In genomic region chr1:23792737-23793533, GRCm38 (mm10) we compare ENCODE assay signal across 9 mouse cellular contexts. TPM values are rescaled to one million over a fixed set of nuclear protein-coding genes. Genes with fewer than 3 reads are reported as not detected.
DNase-seq lines count a peak whose midpoint lies in the region; ATAC-seq and TF ChIP-seq lines count a peak whose summit lies in the region.
"Had no signal": no experiment of that assay in that cellular context is flagged by ENCODE, and none has a peak within 500 bp of the region (broad histone marks: within the 10 kb centered on the region; RNA-seq: fewer than 3 reads in every experiment).

No protein-coding gene starts in this region.

- no peaks in the 10 kb centered on the region for H3K4me1 ChIP-seq in kidney, postnatal 0 days (replicated peaks; ENCODE audit: insufficient read depth, low read length)
- H3K4me1 ChIP-seq in liver, embryonic 14.5 days (replicated peaks; ENCODE audit: control insufficient read depth in 2 of 2, insufficient read depth in 2 of 2, low read length in 1 of 2): no peaks in the 10 kb centered on the region
- H3K4me1 ChIP-seq in neural tube, embryonic 14.5 days (ENCODE audit: control insufficient read depth, insufficient read depth, low read length): no peaks in the 10 kb centered on the region
- no peaks in the 10 kb centered on the region for H3K4me1 ChIP-seq in stomach, postnatal 0 days (replicated peaks; ENCODE audit: control insufficient read depth, insufficient read depth)

- no peak overlapping the region for H3K27ac ChIP-seq in kidney, postnatal 0 days
- no peak overlapping the region for H3K27ac ChIP-seq in liver, embryonic 14.5 days
- no peak overlapping the region for H3K27ac ChIP-seq in neural tube, embryonic 14.5 days (ENCODE audit: low read depth, low read length)
- H3K27ac ChIP-seq in stomach, postnatal 0 days (replicated peaks): no peak overlapping the region

- H3K36me3 ChIP-seq in kidney, postnatal 0 days (ENCODE audit: insufficient read depth, low read length): no peaks in the 10 kb centered on the region
- no peaks in the 10 kb centered on the region for H3K36me3 ChIP-seq in liver, embryonic 14.5 days (replicated peaks; ENCODE audit: control insufficient read depth, insufficient read depth, low read depth)
- H3K36me3 ChIP-seq in neural tube, embryonic 14.5 days (ENCODE audit: control insufficient read depth, insufficient read depth, low read length): no peaks in the 10 kb centered on the region
- no peaks in the 10 kb centered on the region for H3K36me3 ChIP-seq in stomach, postnatal 0 days (ENCODE audit: control insufficient read depth, insufficient read depth, low read length)

- no peak overlapping the region for H3K9ac ChIP-seq in kidney, postnatal 0 days (ENCODE audit: low read depth, low read length)
- H3K9ac ChIP-seq in liver, embryonic 14.5 days (replicated peaks): no peak overlapping the region
- H3K9ac ChIP-seq in neural tube, embryonic 14.5 days (replicated peaks; ENCODE audit: low read depth, low read length): no peak overlapping the region
- H3K9ac ChIP-seq in stomach, postnatal 0 days (ENCODE audit: low read length): no peak overlapping the region

- WGBS in kidney, postnatal 0 days: 48% methylated on average over 11 of the region's 11 CpGs
- 37% methylated on average over 11 of the region's 11 CpGs for WGBS in liver, embryonic 14.5 days (ENCODE audit: insufficient replicate concordance)
- 52% methylated on average over 11 of the region's 11 CpGs for WGBS in neural tube, embryonic 14.5 days
- WGBS in stomach, postnatal 0 days: 45% methylated on average over 11 of the region's 11 CpGs

- DNase-seq in A20 (ENCODE audit: low read depth, low spot score): peak; percentile 81
- DNase-seq in adrenal gland, adult 8-10 months: peak; percentile 20
- peak; percentile 83 for DNase-seq in embryo, embryonic 11 days
- DNase-seq in gastrocnemius, postnatal 4 days (ENCODE audit: low spot score in 2 of 2): peak; percentile 44 to 63
- peak; percentile 88 for DNase-seq in kidney, postnatal 0 days (ENCODE audit: low spot score)
- DNase-seq in liver, embryonic 14.5 days (ENCODE audit: low read depth in 3 of 3, low spot score in 3 of 3): peak; percentile 7 to 14 (median 7)
- DNase-seq in stomach, postnatal 0 days (ENCODE audit: low spot score): peak; percentile 77

- no peaks in the 10 kb centered on the region for H3K27me3 ChIP-seq in kidney, postnatal 0 days (ENCODE audit: insufficient read depth, low read length)
- no peaks in the 10 kb centered on the region for H3K27me3 ChIP-seq in liver, embryonic 14.5 days (ENCODE audit: control insufficient read depth, insufficient read depth, low read length)
- no peaks in the 10 kb centered on the region for H3K27me3 ChIP-seq in neural tube, embryonic 14.5 days (ENCODE audit: control insufficient read depth, insufficient read depth, low read length)
- H3K27me3 ChIP-seq in stomach, postnatal 0 days (ENCODE audit: control insufficient read depth, insufficient read depth, low read length): no peaks in the 10 kb centered on the region

- no peak overlapping the region for H3K4me3 ChIP-seq in kidney, postnatal 0 days (replicated peaks; ENCODE audit: low read depth, low read length)
- H3K4me3 ChIP-seq in liver, embryonic 14.5 days (ENCODE audit: insufficient read depth in 1 of 2, low read depth in 2 of 2, low read length in 2 of 2): no peak overlapping the region
- H3K4me3 ChIP-seq in neural tube, embryonic 14.5 days (ENCODE audit: low read depth, low read length): no peak overlapping the region
- no peak overlapping the region for H3K4me3 ChIP-seq in stomach, postnatal 0 days (ENCODE audit: low read depth, low read length)
- H3K4me3 ChIP-seq: erythroblast, embryonic 14.5 days had no signal

- H3K9me3 ChIP-seq in kidney, postnatal 0 days (replicated peaks; ENCODE audit: low read length): no peaks in the 10 kb centered on the region
- no peaks in the 10 kb centered on the region for H3K9me3 ChIP-seq in liver, embryonic 14.5 days (ENCODE audit: control insufficient read depth, low read length)
- H3K9me3 ChIP-seq in neural tube, embryonic 14.5 days (ENCODE audit: control insufficient read depth, low read length): no peaks in the 10 kb centered on the region
- no peaks in the 10 kb centered on the region for H3K9me3 ChIP-seq in stomach, postnatal 0 days (ENCODE audit: control insufficient read depth, low read length)

- H3K4me2 ChIP-seq in kidney, postnatal 0 days (ENCODE audit: low read length): no peak overlapping the region
- H3K4me2 ChIP-seq in liver, embryonic 14.5 days (ENCODE audit: low read depth): no peak overlapping the region
- H3K4me2 ChIP-seq in neural tube, embryonic 14.5 days (ENCODE audit: low read depth, low read length): no peak overlapping the region
- no peak overlapping the region for H3K4me2 ChIP-seq in stomach, postnatal 0 days (replicated peaks; ENCODE audit: low read depth)

- TF ChIP-seq EP300 in liver, embryonic 14.5 days (IDR thresholded peaks at IDR 0.05; ENCODE audit: low read depth): no peak
- no peak for TF ChIP-seq EP300 in stomach, postnatal 0 days (optimal IDR thresholded peaks at IDR 0.05)

- peak; percentile 96 for TF ChIP-seq CTCF in kidney, postnatal 0 days (IDR thresholded peaks at IDR 0.05; ENCODE audit: low read depth)
- peak; percentile 85 for TF ChIP-seq CTCF in liver, embryonic 14.5 days (IDR thresholded peaks at IDR 0.05; ENCODE audit: low read depth)
- TF ChIP-seq CTCF in stomach, postnatal 0 days (IDR thresholded peaks at IDR 0.05; ENCODE audit: low read depth): peak; percentile 93

- peak; percentile 80 for ATAC-seq in kidney, postnatal 0 days (replicated peaks; ENCODE audit: low FRiP score, low read depth)
- no peak for ATAC-seq in liver, embryonic 14.5 days (ENCODE audit: insufficient read depth)
- ATAC-seq in neural tube, embryonic 14.5 days (ENCODE audit: low read depth): peak; percentile 66; the same call in 1 of the 2 replicates
- ATAC-seq in stomach, postnatal 0 days (ENCODE audit: low FRiP score, low TSS enrichment): 0 out of 2 replicates have a peak, but pooled peaks have one; percentile 42

RNA-seq across cellular contexts. Expression of gene B3gat2, which starts 31.4 kb away (rescaled TPM):
- total RNA-seq in adrenal gland, adult 8-10 months (2022): not detected
- total RNA-seq in gastrocnemius, postnatal 4 days (2021): not detected
- 13.1 and 14.4 TPM in 2 replicates for polyA plus RNA-seq in kidney, postnatal 0 days (2015; fragmentation: Nextera tagmentation; extraction: Ambion mirVana)
- polyA plus RNA-seq in liver, embryonic 14.5 days (2012; rRNA removed): 0.02 and 0.03 TPM in 2 replicates
- polyA plus RNA-seq in liver, embryonic 14.5 days (2014; fragmentation: Nextera tagmentation; extraction: Ambion mirVana): 0.11 and 0.25 TPM in 2 replicates
- polyA plus RNA-seq in neural tube, embryonic 14.5 days (2014; fragmentation: Nextera tagmentation; extraction: Ambion mirVana): 29.3 and 34.7 TPM in 2 replicates
- polyA plus RNA-seq in stomach, postnatal 0 days (2015; fragmentation: Nextera tagmentation; extraction: Ambion mirVana): 0.12 and 0.19 TPM in 2 replicates

Comparison
In these comparisons a context has a peak if more than half of its experiments do, and no peak if none do; other contexts are left out.
1. DNase-seq: peak in every context shown above with its lines; median percentile 88 in kidney, postnatal 0 days; 83 in embryo, embryonic 11 days; 81 in A20; 77 in stomach, postnatal 0 days; 54 in gastrocnemius, postnatal 4 days; 20 in adrenal gland, adult 8-10 months; 7 in liver, embryonic 14.5 days.
2. RNA of gene B3gat2, which starts 31.4 kb away (polyA plus RNA-seq): 29.3 to 34.7 TPM in neural tube, embryonic 14.5 days and 13.1 to 14.4 TPM in kidney, postnatal 0 days; 0.02 to 0.25 TPM in liver, embryonic 14.5 days and 0.12 to 0.19 TPM in stomach, postnatal 0 days; every median in the first group is over 10 times any median in the second.
3. Peak in every context shown above with its lines, with median percentiles within 50 percentile points of each other: CTCF ChIP-seq.